Mouse (Mus musculus) limb, embryonic 13.5 days (tissue): Measurements from ENCODE around the gene Gm4792. TPM values are rescaled to one million over a fixed set of nuclear protein-coding genes. Genes with fewer than 3 reads are reported as not detected.

Experiments used
- ATAC-seq: fragments of 200-750 bp; cut with Nextera tagmentation; 2 replicates; pipeline ENCODE4 v1.8.0; 2017; ENCODE audit warnings: low read depth, moderate number of reproducible peaks, moderate TSS enrichment; ENCODE audit not compliant: low FRiP score
- H3K27ac ChIP-seq: fragments of 300-500 bp; sonication (generic); 2 replicates; pipeline ENCODE4 v1.5.1; 2015; ENCODE audit warnings: inconsistent platforms, mild to moderate bottlenecking, moderate library complexity
- H3K27me3 ChIP-seq: fragments of 300-500 bp; sonication (generic); 2 replicates; pipeline ENCODE4 v1.6.1; 2015; ENCODE audit warnings: mild to moderate bottlenecking, inconsistent platforms
- H3K36me3 ChIP-seq: fragments of 300-500 bp; sonication (generic); 2 replicates; pipeline ENCODE4 v1.6.1; 2015; ENCODE audit warnings: inconsistent platforms, mild to moderate bottlenecking, moderate library complexity
- H3K4me1 ChIP-seq: fragments of 300-500 bp; sonication (generic); 2 replicates; pipeline ENCODE4 v1.6.1; 2015; ENCODE audit warnings: inconsistent platforms
- H3K4me2 ChIP-seq: fragments of 300-500 bp; sonication (generic); replicated peaks from 2 replicates; pipeline ENCODE4 v1.6.1; 2015; ENCODE audit warnings: inconsistent platforms, mild to moderate bottlenecking, moderate library complexity
- H3K4me3 ChIP-seq: fragments of 300-500 bp; sonication (generic); 2 replicates; pipeline ENCODE4 v1.5.1; 2015; ENCODE audit warnings: moderate library complexity, mild to moderate bottlenecking, inconsistent platforms
- H3K9ac ChIP-seq: fragments of 300-500 bp; sonication (generic); 2 replicates; pipeline ENCODE4 v1.6.1; 2015; ENCODE audit warnings: mild to moderate bottlenecking, inconsistent platforms
- H3K9me3 ChIP-seq: fragments of 300-500 bp; sonication (generic); 2 replicates; pipeline ENCODE4 v1.6.1; 2016; ENCODE audit warnings: inconsistent platforms
- WGBS: fragments of 180-500 bp; shearing (Covaris S2); methylation state at CpG from one replicate; pipeline ENCODE4 v1.1.7; 2015; 5-methylcytosine and 5-hydroxymethylcytosine counted together
- polyA plus RNA-seq: library from polyadenylated mRNA; unstranded; fragments of >200 nt; fragmentation: Nextera tagmentation; extraction: Ambion mirVana; gene quantifications from 2 replicates; pipeline ENCODE4 v1.2.1, GENCODE M21; 2015

The Gm4792 gene
- polyA plus RNA-seq, 1 experiment from 2014 or later = not detected

GRCm38 (mm10) chr10:94294933-94295750, 3.4 kb downstream of the Gm4792 start:
- ATAC-seq = no peak
- peaks cover 5% of the 10 kb centered on the region; the same call in 1 of the 2 replicates for H3K27me3 ChIP-seq
- no peak overlapping the region for H3K9ac ChIP-seq
- WGBS = 31% methylated on average over 6 of the region's 6 CpGs
- H3K27ac ChIP-seq = no peak overlapping the region
- H3K4me1 ChIP-seq = peaks cover 4% of the 10 kb centered on the region; the same call in 1 of the 2 replicates
- H3K9me3 ChIP-seq = no peaks in the 10 kb centered on the region
- H3K4me3 ChIP-seq = no peak overlapping the region
- H3K36me3 ChIP-seq = no peaks in the 10 kb centered on the region
- no peak overlapping the region for H3K4me2 ChIP-seq

- H3K4me1 ChIP-seq = peaks cover 4% of the 10 kb centered on the region; the same call in 1 of the 2 replicates
- no peak overlapping the region for H3K27ac ChIP-seq
- 88% methylated on average over 5 of the region's 5 CpGs for WGBS
- no peaks in the 10 kb centered on the region for H3K36me3 ChIP-seq
- H3K4me3 ChIP-seq = no peak overlapping the region
- H3K4me2 ChIP-seq = no peak overlapping the region
- H3K9me3 ChIP-seq = no peaks in the 10 kb centered on the region
- peaks cover 5% of the 10 kb centered on the region; the same call in 1 of the 2 replicates for H3K27me3 ChIP-seq
- no peak for ATAC-seq
- no peak overlapping the region for H3K9ac ChIP-seq
These were observed 4.1 kb downstream of the Gm4792 start for GRCm38 (mm10) chr10:94294437-94294836.

- no peak for ATAC-seq
- Histone ChIP-seq H3K4me2 (no peak overlapping the region), H3K27me3 (no peaks in the 10 kb centered on the region), H3K9ac (no peak overlapping the region), H3K9me3 (no peaks in the 10 kb centered on the region), H3K4me3 (no peak overlapping the region), H3K27ac (no peak overlapping the region), H3K36me3 (no peaks in the 10 kb centered on the region), H3K4me1 (peaks cover 9% of the 10 kb centered on the region; the same call in 1 of the 2 replicates)
- WGBS = 88% methylated on average over 7 of the region's 7 CpGs
These were observed 15.7 kb downstream of the Gm4792 start for GRCm38 (mm10) chr10:94282797-94283196.

- no peak overlapping the region for H3K4me2 ChIP-seq
- H3K9me3 ChIP-seq = no peaks in the 10 kb centered on the region
- WGBS = 84% methylated on average over 8 of the region's 8 CpGs
- no peaks in the 10 kb centered on the region for H3K36me3 ChIP-seq
- no peak overlapping the region for H3K4me3 ChIP-seq
- H3K4me1 ChIP-seq = peaks cover 9% of the 10 kb centered on the region; the same call in 1 of the 2 replicates
- ATAC-seq = no peak
- H3K27ac ChIP-seq = no peak overlapping the region
- no peaks in the 10 kb centered on the region for H3K27me3 ChIP-seq
- no peak overlapping the region for H3K9ac ChIP-seq
These were observed 16.3 kb downstream of the Gm4792 start for GRCm38 (mm10) chr10:94282179-94282578.

- WGBS = 57% methylated on average over 2 of the region's 2 CpGs
- Histone ChIP-seq H3K9me3 (no peaks in the 10 kb centered on the region), H3K4me2 (no peak overlapping the region), H3K4me1 (peaks cover 9% of the 10 kb centered on the region; the same call in 1 of the 2 replicates), H3K36me3 (no peaks in the 10 kb centered on the region), H3K9ac (no peak overlapping the region), H3K4me3 (no peak overlapping the region), H3K27me3 (no peaks in the 10 kb centered on the region), H3K27ac (no peak overlapping the region)
- no peak for ATAC-seq
These were observed 22.0 kb downstream of the Gm4792 start for GRCm38 (mm10) chr10:94276511-94276910.

GRCm38 (mm10) chr10:94275321-94275720, 23.2 kb downstream of the Gm4792 start:
- Histone ChIP-seq H3K27ac (no peak overlapping the region), H3K4me3 (no peak overlapping the region), H3K4me2 (no peak overlapping the region), H3K27me3 (0 out of 2 replicates have a peak, but pooled peaks cover 2% of the 10 kb centered on the region), H3K9ac (no peak overlapping the region), H3K9me3 (no peaks in the 10 kb centered on the region), H3K4me1 (peaks cover 9% of the 10 kb centered on the region; the same call in 1 of the 2 replicates), H3K36me3 (no peaks in the 10 kb centered on the region)
- ATAC-seq = no peak
- WGBS = 14% methylated on average over 3 of the region's 3 CpGs

- H3K4me2 ChIP-seq = no peak overlapping the region
- H3K36me3 ChIP-seq = no peaks in the 10 kb centered on the region
- 0 out of 2 replicates have a peak, but pooled peaks cover 2% of the 10 kb centered on the region for H3K27me3 ChIP-seq
- no peak for ATAC-seq
- 76% methylated on average over 17 of the region's 17 CpGs for WGBS
- H3K4me3 ChIP-seq = no peak overlapping the region
- no peaks in the 10 kb centered on the region for H3K4me1 ChIP-seq
- H3K27ac ChIP-seq = no peak overlapping the region
- no peak overlapping the region for H3K9ac ChIP-seq
- no peaks in the 10 kb centered on the region for H3K9me3 ChIP-seq
These were observed 32.6 kb downstream of the Gm4792 start for GRCm38 (mm10) chr10:94265656-94266542.

- Histone ChIP-seq H3K4me2 (no peak overlapping the region), H3K4me3 (no peak overlapping the region), H3K9me3 (no peaks in the 10 kb centered on the region), H3K4me1 (no peaks in the 10 kb centered on the region), H3K36me3 (no peaks in the 10 kb centered on the region), H3K9ac (no peak overlapping the region), H3K27ac (no peak overlapping the region), H3K27me3 (no peaks in the 10 kb centered on the region)
- 72% methylated on average over 3 of the region's 3 CpGs for WGBS
- no peak for ATAC-seq
These were observed 35.3 kb downstream of the Gm4792 start for GRCm38 (mm10) chr10:94263211-94263610.

GRCm38 (mm10) chr10:94262646-94263045, 35.9 kb downstream of the Gm4792 start:
- Histone ChIP-seq H3K4me3 (no peak overlapping the region), H3K4me2 (no peak overlapping the region), H3K9me3 (no peaks in the 10 kb centered on the region), H3K36me3 (no peaks in the 10 kb centered on the region), H3K27ac (no peak overlapping the region), H3K27me3 (no peaks in the 10 kb centered on the region), H3K9ac (no peak overlapping the region), H3K4me1 (no peaks in the 10 kb centered on the region)
- no peak for ATAC-seq
- WGBS = 88% methylated on average over 13 of the region's 13 CpGs

GRCm38 (mm10) chr10:94260544-94260943, 38.0 kb downstream of the Gm4792 start:
- Histone ChIP-seq H3K9me3 (no peaks in the 10 kb centered on the region), H3K36me3 (no peaks in the 10 kb centered on the region), H3K27me3 (no peaks in the 10 kb centered on the region), H3K4me1 (no peaks in the 10 kb centered on the region), H3K27ac (no peak overlapping the region), H3K4me2 (no peak overlapping the region), H3K9ac (no peak overlapping the region), H3K4me3 (no peak overlapping the region)
- WGBS = 81% methylated on average over 1 of the region's 1 CpGs
- ATAC-seq = no peak

GRCm38 (mm10) chr10:94256518-94256917, 42.0 kb downstream of the Gm4792 start:
- no peak overlapping the region for H3K27ac ChIP-seq
- H3K27me3 ChIP-seq = no peaks in the 10 kb centered on the region
- no peaks in the 10 kb centered on the region for H3K36me3 ChIP-seq
- no peak overlapping the region for H3K4me2 ChIP-seq
- H3K4me3 ChIP-seq = no peak overlapping the region
- H3K9me3 ChIP-seq = no peaks in the 10 kb centered on the region
- no peaks in the 10 kb centered on the region for H3K4me1 ChIP-seq
- WGBS = 94% methylated on average over 4 of the region's 4 CpGs
- no peak overlapping the region for H3K9ac ChIP-seq
- ATAC-seq = no peak

GRCm38 (mm10) chr10:94255744-94256143, 42.8 kb downstream of the Gm4792 start:
- Histone ChIP-seq H3K4me2 (no peak overlapping the region), H3K27me3 (no peaks in the 10 kb centered on the region), H3K36me3 (no peaks in the 10 kb centered on the region), H3K4me3 (no peak overlapping the region), H3K9ac (no peak overlapping the region), H3K27ac (no peak overlapping the region), H3K9me3 (no peaks in the 10 kb centered on the region), H3K4me1 (no peaks in the 10 kb centered on the region)
- ATAC-seq = no peak
- WGBS = 16% methylated on average over 6 of the region's 6 CpGs
